8 mouse cellular contexts compared by ENCODE assay signal in genomic region chr17:6005638-6006471, GRCm38 (mm10).
A peak's percentile ranks its signal among the peaks of the same experiment; 100 is the strongest.
DNase-seq lines count a peak whose midpoint lies in the region; ATAC-seq lines count a peak whose summit lies in the region.

No protein-coding gene starts in this region.

- H3K4me1 ChIP-seq in forebrain, embryonic 16.5 days (replicated peaks; ENCODE audit: control insufficient read depth, insufficient read depth, low read length), result peaks cover 13% of the 10 kb centered on the region
- H3K4me1 ChIP-seq in hindbrain, embryonic 15.5 days (replicated peaks), result peaks cover 13% of the 10 kb centered on the region

- H3K36me3 ChIP-seq in forebrain, embryonic 16.5 days (ENCODE audit: control insufficient read depth, insufficient read depth), result no peaks in the 10 kb centered on the region
- no peaks in the 10 kb centered on the region for H3K36me3 ChIP-seq in hindbrain, embryonic 15.5 days
- H3K36me3 ChIP-seq in macrophage (ENCODE audit: inconsistent target), result no peaks in the 10 kb centered on the region

- no peaks in the 10 kb centered on the region for H3K9me3 ChIP-seq in forebrain, embryonic 16.5 days (ENCODE audit: control insufficient read depth, low read length)
- no peaks in the 10 kb centered on the region for H3K9me3 ChIP-seq in hindbrain, embryonic 15.5 days

- peak; percentile 51 to 52 for DNase-seq in B cell, adult 2 months
- peak; percentile 89 for DNase-seq in adipocyte (ENCODE audit: low spot score)
- peak; percentile 48 for DNase-seq in layer of hippocampus, postnatal 36 days
- peak; percentile 52 for DNase-seq in right cerebral cortex, postnatal 14 days
- DNase-seq in cerebellum, adult 11 months, result no peak

- WGBS in forebrain, embryonic 16.5 days, result 21% methylated on average over 14 of the region's 14 CpGs
- 32% methylated on average over 14 of the region's 14 CpGs for WGBS in hindbrain, embryonic 15.5 days
- WGBS in macrophage (ENCODE audit: missing documents), result 15% methylated on average over 14 of the region's 14 CpGs

- peak overlapping the region; percentile 54 for H3K27ac ChIP-seq in forebrain, embryonic 16.5 days (ENCODE audit: low read length)
- peak overlapping the region; percentile 63 for H3K27ac ChIP-seq in hindbrain, embryonic 15.5 days (replicated peaks)
- peak overlapping the region; percentile 100 for H3K27ac ChIP-seq in macrophage

- H3K4me3 ChIP-seq in forebrain, embryonic 16.5 days (replicated peaks; ENCODE audit: low read length), result no peak overlapping the region
- no peak overlapping the region for H3K4me3 ChIP-seq in hindbrain, embryonic 15.5 days
- H3K4me3 ChIP-seq in macrophage (ENCODE audit: inconsistent target), result no peak overlapping the region

- H3K4me2 ChIP-seq in forebrain, embryonic 16.5 days (ENCODE audit: low read length), result peak overlapping the region; percentile 5; the same call in 1 of the 2 replicates
- H3K4me2 ChIP-seq in hindbrain, embryonic 15.5 days, result no peak overlapping the region

- H3K27me3 ChIP-seq in forebrain, embryonic 16.5 days (replicated peaks; ENCODE audit: control insufficient read depth, insufficient read depth, low read length), result no peaks in the 10 kb centered on the region
- no peaks in the 10 kb centered on the region for H3K27me3 ChIP-seq in hindbrain, embryonic 15.5 days

- H3K79me2 ChIP-seq in macrophage (ENCODE audit: inconsistent target), result no peaks in the 10 kb centered on the region

- H3K9ac ChIP-seq in forebrain, embryonic 16.5 days (replicated peaks; ENCODE audit: low read depth, low read length), result no peak overlapping the region
- no peak overlapping the region for H3K9ac ChIP-seq in hindbrain, embryonic 15.5 days

- peak; percentile 76 for ATAC-seq in forebrain, embryonic 16.5 days
- ATAC-seq in hindbrain, embryonic 15.5 days (ENCODE audit: low FRiP score, low read depth), result peak; percentile 65; the same call in 1 of the 2 replicates
